Mouse (Mus musculus): ENCODE data around the gene Ankzf1. TPM values are rescaled to one million over a fixed set of nuclear protein-coding genes. Genes with fewer than 3 reads are reported as not detected.

The Ankzf1 gene
- polyA plus RNA-seq, 1 experiment from 2014 or later: 26.6 TPM

GRCm38 (mm10) chr1:75244836-75245235 is 52.9 kb downstream of the Ankzf1 start:
- ATAC-seq (ENCODE audit: insufficient number of reproducible peaks, insufficient read depth, low FRiP score, low TSS enrichment, low read depth): no peak
- Histone ChIP-seq H3K4me1 (replicated peaks) (peaks cover 16% of the 10 kb centered on the region), H3K4me2 (no peak overlapping the region), H3K4me3 (replicated peaks) (no peak overlapping the region), H3K36me3 (peaks cover 36% of the 10 kb centered on the region; the same call in 1 of the 2 replicates), H3K9ac (replicated peaks) (no peak overlapping the region), H3K27ac (no peak overlapping the region), H3K27me3 (no peaks in the 10 kb centered on the region), H3K9me3 (no peaks in the 10 kb centered on the region)
- 16% methylated on average over 4 of the region's 4 CpGs for WGBS

DNA sequence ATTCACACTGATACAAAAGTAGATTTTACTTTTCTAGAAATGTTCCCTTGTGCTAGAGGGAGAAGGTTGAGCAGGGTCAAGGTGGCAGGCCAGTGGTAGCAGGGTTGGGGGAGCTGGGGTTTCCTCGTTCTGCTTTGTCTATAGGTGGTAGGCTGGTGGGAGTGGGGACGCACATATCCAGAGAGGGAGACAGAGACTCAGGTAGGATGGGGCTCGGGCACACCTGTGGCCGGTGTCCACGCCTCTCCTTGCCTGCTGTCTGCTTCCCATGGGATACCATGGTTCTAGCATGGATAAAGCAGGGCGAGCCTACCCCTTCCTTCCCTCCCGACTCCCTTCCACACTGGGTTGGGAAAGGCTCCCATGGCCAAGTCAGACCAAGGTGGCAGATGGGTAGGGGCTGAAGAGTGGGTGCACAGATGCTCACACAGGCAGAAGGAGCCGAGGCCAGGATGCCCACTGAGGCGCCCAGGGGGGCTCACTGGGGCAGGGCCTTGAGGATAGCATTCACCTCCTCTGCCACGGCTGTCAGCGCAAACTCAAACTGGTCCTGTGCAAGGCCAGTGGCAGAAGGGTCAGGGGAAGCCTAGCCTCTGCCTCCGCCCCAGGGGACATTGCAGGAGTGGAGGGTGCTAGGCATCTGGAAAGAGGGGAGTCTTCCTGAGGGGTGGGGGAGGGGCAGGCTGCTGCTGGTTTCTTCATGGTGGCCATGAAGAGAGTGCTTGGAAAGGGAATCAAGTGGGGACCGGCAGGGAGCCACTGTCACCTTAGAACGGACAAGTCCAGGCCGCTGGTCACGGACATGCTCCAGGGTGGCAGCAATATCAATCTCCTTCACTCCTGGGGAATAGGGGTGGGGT is 55.4 kb downstream of the Ankzf1 start:
- H3K27ac ChIP-seq: no peak overlapping the region
- H3K36me3 ChIP-seq: peaks cover 21% of the 10 kb centered on the region; the same call in 1 of the 2 replicates
- peak overlapping the region; percentile 18; the same call in 1 of the 2 replicates for H3K9ac ChIP-seq (replicated peaks)
- peaks cover 3% of the 10 kb centered on the region for H3K27me3 ChIP-seq
- 81% methylated on average over 16 of the region's 16 CpGs for WGBS
- H3K9me3 ChIP-seq: no peaks in the 10 kb centered on the region
- H3K4me3 ChIP-seq (replicated peaks): no peak overlapping the region
- no peak overlapping the region for H3K4me2 ChIP-seq
- no peak for ATAC-seq (ENCODE audit: insufficient number of reproducible peaks, insufficient read depth, low FRiP score, low TSS enrichment, low read depth)
- H3K4me1 ChIP-seq (replicated peaks): peaks cover 25% of the 10 kb centered on the region

DNA sequence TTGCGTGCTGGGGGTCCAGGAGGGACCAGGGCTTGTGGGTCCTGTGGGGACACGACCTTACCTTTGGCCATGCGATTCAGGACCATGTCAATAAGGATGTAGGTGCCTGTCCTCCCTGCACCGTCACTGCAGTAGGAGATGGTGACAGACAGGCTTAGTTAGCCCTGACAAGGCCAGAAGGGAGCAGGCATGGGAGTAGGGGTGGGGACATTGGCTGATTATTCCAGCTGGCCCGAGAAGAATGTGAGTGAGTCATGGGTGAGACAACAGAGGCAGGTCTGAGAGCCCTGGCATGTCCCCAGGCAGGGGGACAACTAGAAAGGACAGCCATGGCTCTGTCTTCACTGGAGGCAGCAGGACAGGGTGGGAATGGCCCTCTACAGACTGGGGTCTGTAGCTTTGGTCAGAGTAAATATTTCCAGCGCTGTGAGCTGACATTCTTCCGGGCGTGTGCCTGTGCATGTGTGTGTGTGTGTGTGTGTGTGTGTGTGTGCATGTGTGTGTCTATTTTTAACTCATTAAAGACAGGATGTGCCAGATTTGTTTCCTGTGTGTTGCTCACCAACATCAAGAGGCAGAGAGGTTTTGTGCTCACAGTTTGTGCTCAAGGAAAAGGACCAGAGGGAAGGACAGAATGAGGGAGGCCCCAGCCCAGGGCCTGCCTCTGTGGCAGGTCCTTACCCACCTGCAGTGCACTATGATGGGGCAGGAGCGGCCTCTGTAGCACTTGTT is 56.3 kb downstream of the Ankzf1 start:
- H3K36me3 ChIP-seq: peaks cover 13% of the 10 kb centered on the region; the same call in 1 of the 2 replicates
- peaks cover 25% of the 10 kb centered on the region for H3K4me1 ChIP-seq (replicated peaks)
- peak overlapping the region; percentile 18; the same call in 1 of the 2 replicates for H3K9ac ChIP-seq (replicated peaks)
- ATAC-seq (ENCODE audit: insufficient number of reproducible peaks, insufficient read depth, low FRiP score, low TSS enrichment, low read depth): no peak
- H3K9me3 ChIP-seq: no peaks in the 10 kb centered on the region
- H3K27me3 ChIP-seq: peaks cover 12% of the 10 kb centered on the region
- H3K4me3 ChIP-seq (replicated peaks): no peak overlapping the region
- WGBS: 59% methylated on average over 9 of the region's 9 CpGs
- no peak overlapping the region for H3K4me2 ChIP-seq
- H3K27ac ChIP-seq: no peak overlapping the region

Small RNA genes within 50 kb of the gene (microRNA-seq; reads per million reads assigned to microRNA genes)
- not detected for gene Gm27943

Other genes starting within 250 kb of the Ankzf1 start
- 3.3 and 6.5 TPM in 2 replicates for gene Ihh, start 240.5 kb upstream of the Ankzf1 start, polyA plus RNA-seq (2016; fragmentation: Nextera tagmentation; extraction: Ambion mirVana)
- gene Nhej1, start 67.0 kb upstream of the Ankzf1 start, polyA plus RNA-seq (2016; fragmentation: Nextera tagmentation; extraction: Ambion mirVana): 12.0 and 12.1 TPM in 2 replicates
- 0.10 TPM in 1 of 2 replicates, not detected in the other for gene Slc23a3, start 58.3 kb upstream of the Ankzf1 start, polyA plus RNA-seq (2016; fragmentation: Nextera tagmentation; extraction: Ambion mirVana)
- gene Cnppd1, start 49.4 kb upstream of the Ankzf1 start, polyA plus RNA-seq (2016; fragmentation: Nextera tagmentation; extraction: Ambion mirVana): 40.4 and 41.1 TPM in 2 replicates
- 36.9 and 38.0 TPM in 2 replicates for gene Retreg2, start 49.4 kb upstream of the Ankzf1 start, polyA plus RNA-seq (2016; fragmentation: Nextera tagmentation; extraction: Ambion mirVana)
- gene Zfand2b, start 23.5 kb upstream of the Ankzf1 start, polyA plus RNA-seq (2016; fragmentation: Nextera tagmentation; extraction: Ambion mirVana): 34.9 and 37.1 TPM in 2 replicates
- 36.3 and 41.1 TPM in 2 replicates for gene Abcb6, start 11.8 kb upstream of the Ankzf1 start, polyA plus RNA-seq (2016; fragmentation: Nextera tagmentation; extraction: Ambion mirVana)
- gene Atg9a, start within 50 bp of the Ankzf1 start, polyA plus RNA-seq (2016; fragmentation: Nextera tagmentation; extraction: Ambion mirVana): 22.0 and 24.1 TPM in 2 replicates
- gene Glb1l, start 18.7 kb downstream of the Ankzf1 start, polyA plus RNA-seq (2016; fragmentation: Nextera tagmentation; extraction: Ambion mirVana): 19.3 and 20.6 TPM in 2 replicates
- gene Stk16, start 18.7 kb downstream of the Ankzf1 start, polyA plus RNA-seq (2016; fragmentation: Nextera tagmentation; extraction: Ambion mirVana): 131 and 134 TPM in 2 replicates
- gene Tuba4a, start 27.7 kb downstream of the Ankzf1 start, polyA plus RNA-seq (2016; fragmentation: Nextera tagmentation; extraction: Ambion mirVana): 14.5 and 15.8 TPM in 2 replicates
- not detected in 2 replicates for gene A630095N17Rik, start 40.0 kb downstream of the Ankzf1 start, polyA plus RNA-seq (2016; fragmentation: Nextera tagmentation; extraction: Ambion mirVana)
- 40.7 and 42.8 TPM in 2 replicates for gene Dnajb2, start 44.3 kb downstream of the Ankzf1 start, polyA plus RNA-seq (2016; fragmentation: Nextera tagmentation; extraction: Ambion mirVana)
- gene Ptprn, start 72.4 kb downstream of the Ankzf1 start, polyA plus RNA-seq (2016; fragmentation: Nextera tagmentation; extraction: Ambion mirVana): 0.20 and 0.35 TPM in 2 replicates
- gene Resp18, start 86.3 kb downstream of the Ankzf1 start, polyA plus RNA-seq (2016; fragmentation: Nextera tagmentation; extraction: Ambion mirVana): 0.83 TPM in 1 of 2 replicates, not detected in the other
- gene Dnpep, start 125.8 kb downstream of the Ankzf1 start, polyA plus RNA-seq (2016; fragmentation: Nextera tagmentation; extraction: Ambion mirVana): 111 TPM in 2 replicates
- 23.5 and 25.3 TPM in 2 replicates for gene Des, start 168.2 kb downstream of the Ankzf1 start, polyA plus RNA-seq (2016; fragmentation: Nextera tagmentation; extraction: Ambion mirVana)
- 30.4 and 30.7 TPM in 2 replicates for gene Speg, start 183.1 kb downstream of the Ankzf1 start, polyA plus RNA-seq (2016; fragmentation: Nextera tagmentation; extraction: Ambion mirVana)
- 49.1 and 61.0 TPM in 2 replicates for gene Gmppa, start 243.8 kb downstream of the Ankzf1 start, polyA plus RNA-seq (2016; fragmentation: Nextera tagmentation; extraction: Ambion mirVana)

All from limb, embryonic 12.5 days (tissue).